Mouse (Mus musculus) liver, embryonic 16.5 days (tissue): ENCODE results near the gene Scrn3. TPM values are rescaled to one million over a fixed set of nuclear protein-coding genes. Genes with fewer than 3 reads are reported as not detected.

Experiments
- ATAC-seq: fragments of 200-750 bp; cut with Nextera tagmentation; 2 replicates; pipeline ENCODE4 v1.8.0; 2017; ENCODE audit warnings: low read depth, mild to moderate bottlenecking, moderate number of reproducible peaks, moderate library complexity
- H3K27ac ChIP-seq: fragments of 300-500 bp; sonication (generic); 2 replicates; pipeline ENCODE4 v1.5.1; 2014; ENCODE audit warnings: mild to moderate bottlenecking, low read length
- H3K27me3 ChIP-seq: fragments of 300-500 bp; sonication (generic); 2 replicates; pipeline ENCODE4 v1.6.1; 2014; ENCODE audit warnings: low read depth, low read length, mixed read lengths; ENCODE audit not compliant: control insufficient read depth, insufficient read depth
- H3K36me3 ChIP-seq: fragments of 300-500 bp; sonication (generic); 2 replicates; pipeline ENCODE4 v1.6.1; 2014; ENCODE audit warnings: mild to moderate bottlenecking; ENCODE audit not compliant: control insufficient read depth, insufficient read depth
- H3K4me1 ChIP-seq: fragments of 300-500 bp; sonication (generic); 2 replicates; pipeline ENCODE4 v1.6.1; 2014; ENCODE audit warnings: low read depth, low read length, mixed read lengths; ENCODE audit not compliant: control insufficient read depth
- H3K4me2 ChIP-seq: fragments of 300-500 bp; sonication (generic); 2 replicates; pipeline ENCODE4 v1.6.1; 2014; ENCODE audit warnings: low read depth, low read length, mixed read lengths
- H3K4me3 ChIP-seq: fragments of 300-500 bp; sonication (generic); 2 replicates; pipeline ENCODE4 v1.5.1; 2014; ENCODE audit warnings: low read depth, mild to moderate bottlenecking, low read length
- H3K9ac ChIP-seq: fragments of 300-500 bp; sonication (generic); 2 replicates; pipeline ENCODE4 v1.6.1; 2014; ENCODE audit warnings: low read depth, low read length
- H3K9me3 ChIP-seq: fragments of 300-500 bp; sonication (generic); replicated peaks from 2 replicates; pipeline ENCODE4 v1.6.1; 2016; ENCODE audit warnings: low read length; ENCODE audit not compliant: control insufficient read depth
- WGBS: fragments of 180-500 bp; shearing (Covaris S2); extraction: QIAGEN DNeasy Blood & Tissue Kit; methylation state at CpG from one replicate; pipeline ENCODE4 v1.1.7; 2014; ENCODE audit not compliant: insufficient replicate concordance; 5-methylcytosine and 5-hydroxymethylcytosine counted together
- polyA plus RNA-seq: library from polyadenylated mRNA; unstranded; fragments of >200 nt; fragmentation: Nextera tagmentation; extraction: Ambion mirVana; gene quantifications from 2 replicates; pipeline ENCODE4 v1.2.1, GENCODE M21; 2015

Gene Scrn3
- polyA plus RNA-seq, result 30.1 and 31.0 TPM in 2 replicates

DNA sequence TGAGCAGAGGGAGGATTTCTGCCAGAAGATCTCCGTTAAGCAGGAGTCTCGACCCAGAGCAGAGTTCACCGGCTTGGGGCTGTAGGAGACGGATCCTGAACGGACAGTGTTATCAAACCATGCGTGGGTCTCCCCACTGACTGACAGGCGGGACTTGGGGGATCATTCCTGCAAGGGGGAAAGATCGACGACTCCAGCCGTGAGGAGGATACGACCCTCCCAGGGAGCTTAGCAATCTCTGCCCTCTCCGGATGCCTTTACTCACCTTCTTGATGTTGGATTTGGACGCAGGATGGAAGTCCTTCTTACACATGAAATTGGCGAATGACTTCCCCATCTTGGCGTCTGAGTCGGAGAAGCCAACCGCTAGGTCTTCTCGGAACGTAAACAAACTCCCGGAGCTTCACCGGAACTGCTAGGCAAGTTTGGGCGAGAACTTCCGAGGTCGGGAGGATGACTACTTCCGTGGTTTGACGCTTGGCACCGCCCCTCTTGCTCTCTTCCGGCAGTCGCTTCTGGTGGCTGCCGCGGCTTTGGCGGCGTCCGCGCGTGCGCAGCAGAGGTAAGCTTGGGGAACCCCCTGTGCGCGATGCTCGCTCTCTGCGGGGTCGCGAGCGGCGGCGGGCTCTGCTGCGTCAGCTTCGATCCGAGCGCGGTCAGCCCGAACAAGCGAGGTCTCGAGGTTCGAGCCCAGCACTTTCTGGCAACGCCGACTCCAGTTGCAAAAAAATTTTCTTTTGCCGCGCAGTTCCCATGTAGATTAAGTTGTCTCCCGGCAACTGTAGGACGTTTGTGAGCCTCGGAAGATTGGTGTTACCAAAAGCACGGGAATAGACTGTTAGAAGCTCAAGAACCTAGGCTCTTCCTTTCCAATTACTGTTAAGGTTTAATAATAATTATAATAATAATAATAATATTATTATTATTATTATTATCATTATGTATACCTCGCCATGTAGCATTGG lies at the start of gene Scrn3, which contains the start of gene Cir1:
Scrn3 (plus strand) TSS at position 450 of the 965 bp plus-strand sequence.
Cir1 (minus strand) TSS at position 550 of the 965 bp plus-strand sequence.
- Histone ChIP-seq H3K4me1 (peaks cover 14% of the 10 kb centered on the region), H3K27me3 (no peaks in the 10 kb centered on the region), H3K4me2 (peak within 1 kb of the TSS; percentile 71), H3K9me3 (no peaks in the 10 kb centered on the region), H3K36me3 (peaks cover 25% of the 10 kb centered on the region), H3K27ac (peak within 1 kb of the TSS; percentile 93), H3K9ac (peak within 1 kb of the TSS; percentile 92), H3K4me3 (peak within 1 kb of the TSS; percentile 94)
- ATAC-seq, result peak; percentile 93
- WGBS, result under 1% methylated on average over 64 of the region's 64 CpGs

DNA sequence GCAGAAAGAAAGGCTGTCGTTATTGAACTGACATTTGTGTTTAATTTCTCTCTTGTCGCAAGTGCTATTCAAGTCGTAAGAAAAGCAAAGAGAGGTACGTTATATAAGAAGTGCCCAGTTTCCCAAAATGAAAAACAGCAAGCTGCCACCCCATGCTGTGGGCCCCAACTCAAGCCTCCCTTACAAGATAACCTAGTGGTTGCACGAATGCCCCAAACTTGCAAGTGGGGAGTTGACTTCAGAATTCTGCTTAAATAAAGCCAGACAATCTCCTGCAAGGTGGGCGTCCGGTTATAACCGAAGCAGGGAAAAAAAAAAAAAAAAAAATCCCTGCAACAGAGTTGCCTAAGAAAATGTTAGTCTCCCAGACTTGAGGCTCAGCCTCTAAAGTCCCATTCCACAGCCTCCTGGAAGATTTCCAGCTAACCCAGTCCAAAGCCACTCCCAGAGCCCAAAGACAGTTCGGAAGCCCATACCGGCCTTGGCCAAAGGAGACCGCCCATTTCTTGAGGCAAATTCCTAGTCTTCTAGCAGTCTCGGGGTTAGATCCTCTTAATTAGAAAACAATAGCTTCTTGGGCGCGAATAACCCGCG lies 49.1 kb upstream of the Scrn3 start:
- Histone ChIP-seq H3K9me3 (no peaks in the 10 kb centered on the region), H3K4me3 (peak overlapping the region; percentile 22), H3K9ac (no peak overlapping the region), H3K27ac (no peak overlapping the region), H3K4me2 (peak overlapping the region; percentile 22; the same call in 1 of the 2 replicates), H3K36me3 (no peaks in the 10 kb centered on the region), H3K27me3 (peaks cover 69% of the 10 kb centered on the region), H3K4me1 (no peaks in the 10 kb centered on the region; the same call in none of the 2 replicates)
- no peak for ATAC-seq
- 8% methylated on average over 16 of the region's 16 CpGs for WGBS

DNA sequence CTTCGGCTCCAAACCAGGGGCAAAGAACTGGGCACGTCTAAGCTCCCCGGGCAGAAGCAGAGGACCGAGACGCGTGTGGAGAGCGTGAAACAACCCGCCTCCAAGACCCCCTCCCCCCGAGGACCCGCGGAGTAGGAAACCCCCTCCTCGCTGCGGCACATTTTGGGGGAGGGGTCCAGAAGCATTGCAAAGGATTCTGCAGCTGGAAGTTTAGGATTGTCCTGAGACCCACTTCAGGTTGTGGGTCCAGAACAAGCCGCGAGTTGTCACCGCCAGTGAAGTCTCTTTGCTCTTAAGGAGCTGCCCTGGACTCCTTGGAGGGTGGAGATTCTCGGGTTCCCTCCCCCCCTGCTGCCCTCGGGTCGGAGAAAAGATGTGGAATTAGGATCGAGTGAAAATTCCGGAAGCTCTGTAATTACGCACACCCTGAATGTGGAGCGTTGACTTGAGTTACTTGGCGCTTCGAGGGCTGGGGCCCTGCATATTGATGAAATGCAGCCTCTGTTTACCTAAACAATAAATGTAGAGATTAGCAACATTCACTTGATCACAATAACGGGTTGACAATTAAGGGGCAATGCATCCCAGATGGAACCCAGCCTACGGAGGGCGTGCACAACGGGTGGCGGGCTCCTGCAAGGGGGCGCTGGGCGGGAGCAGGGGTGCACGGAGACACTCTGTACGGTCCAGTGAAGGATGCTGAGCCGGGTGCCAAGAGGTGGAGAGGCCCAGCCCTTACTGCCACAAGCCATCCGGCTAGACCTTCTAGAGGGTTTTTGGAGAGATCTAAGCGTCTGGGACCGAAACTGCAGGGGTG lies 48.4 kb upstream of the Scrn3 start:
- no peak for ATAC-seq
- Histone ChIP-seq H3K36me3 (no peaks in the 10 kb centered on the region), H3K4me1 (no peaks in the 10 kb centered on the region; the same call in none of the 2 replicates), H3K27ac (no peak overlapping the region), H3K9me3 (no peaks in the 10 kb centered on the region), H3K4me2 (peak overlapping the region; percentile 22; the same call in 1 of the 2 replicates), H3K27me3 (peaks cover 72% of the 10 kb centered on the region), H3K9ac (no peak overlapping the region), H3K4me3 (peak overlapping the region; percentile 22)
- WGBS, result 2% methylated on average over 38 of the region's 38 CpGs

DNA sequence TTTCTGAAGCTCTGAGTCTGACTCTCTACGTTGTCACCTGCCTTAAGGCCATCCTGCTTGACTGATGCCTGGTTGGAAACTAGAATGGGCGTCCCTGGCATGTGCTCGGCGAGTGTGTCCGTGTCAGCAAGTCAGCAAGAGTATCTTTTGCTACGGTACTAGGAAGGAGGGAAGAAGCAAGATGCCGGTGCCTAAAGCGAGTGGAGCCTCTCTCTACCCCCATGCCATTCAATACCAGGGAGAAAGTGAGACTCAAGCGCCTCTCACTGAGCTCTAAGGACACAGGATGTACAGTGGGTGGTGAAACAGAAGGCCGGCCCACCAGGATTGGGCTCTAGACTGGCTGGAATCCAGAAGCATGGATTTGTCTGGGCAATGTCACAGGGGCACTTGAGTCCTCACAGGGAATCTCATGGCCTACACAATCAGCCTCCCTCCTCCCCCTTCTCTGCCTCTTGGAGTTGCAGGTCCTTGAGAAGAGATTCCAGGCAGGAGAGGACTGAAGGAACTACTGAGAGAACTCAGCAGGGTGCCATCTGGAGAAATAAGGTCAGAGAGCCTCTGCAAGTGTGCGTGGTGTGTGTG lies 47.7 kb upstream of the Scrn3 start:
- no peaks in the 10 kb centered on the region for H3K36me3 ChIP-seq
- H3K9ac ChIP-seq, result no peak overlapping the region
- peaks cover 79% of the 10 kb centered on the region for H3K27me3 ChIP-seq
- ATAC-seq, result no peak
- no peak overlapping the region for H3K4me3 ChIP-seq
- no peaks in the 10 kb centered on the region; the same call in none of the 2 replicates for H3K4me1 ChIP-seq
- H3K27ac ChIP-seq, result no peak overlapping the region
- no peak overlapping the region for H3K4me2 ChIP-seq
- no peaks in the 10 kb centered on the region for H3K9me3 ChIP-seq
- WGBS, result 5% methylated on average over 11 of the region's 11 CpGs

DNA sequence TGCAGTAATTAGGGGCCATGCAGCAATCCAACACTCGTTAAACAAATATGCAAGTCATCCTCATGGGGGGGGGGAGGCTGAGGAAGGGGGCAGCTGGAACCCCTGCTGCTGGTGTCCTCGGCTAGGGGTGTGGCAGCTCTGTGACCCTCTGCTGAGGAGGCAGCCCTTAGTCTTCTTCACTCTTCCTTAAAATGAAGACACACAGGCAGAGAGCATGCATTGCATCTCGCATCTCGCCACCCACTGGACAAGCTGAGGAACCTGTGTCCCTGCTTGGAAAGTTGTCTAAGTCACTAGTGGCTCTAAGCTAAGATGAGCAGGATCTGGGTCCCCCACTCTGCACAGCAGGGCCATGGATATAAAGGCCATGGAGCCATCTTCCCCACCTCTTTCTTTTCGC lies 46.4 kb upstream of the Scrn3 start:
- H3K36me3 ChIP-seq, result no peaks in the 10 kb centered on the region
- H3K4me3 ChIP-seq, result no peak overlapping the region
- peaks cover 2% of the 10 kb centered on the region for H3K4me1 ChIP-seq
- no peak overlapping the region for H3K9ac ChIP-seq
- no peak overlapping the region for H3K4me2 ChIP-seq
- WGBS, result 7% methylated on average over 5 of the region's 5 CpGs
- ATAC-seq, result no peak
- H3K27ac ChIP-seq, result no peak overlapping the region
- no peaks in the 10 kb centered on the region for H3K9me3 ChIP-seq
- peaks cover 91% of the 10 kb centered on the region for H3K27me3 ChIP-seq

DNA sequence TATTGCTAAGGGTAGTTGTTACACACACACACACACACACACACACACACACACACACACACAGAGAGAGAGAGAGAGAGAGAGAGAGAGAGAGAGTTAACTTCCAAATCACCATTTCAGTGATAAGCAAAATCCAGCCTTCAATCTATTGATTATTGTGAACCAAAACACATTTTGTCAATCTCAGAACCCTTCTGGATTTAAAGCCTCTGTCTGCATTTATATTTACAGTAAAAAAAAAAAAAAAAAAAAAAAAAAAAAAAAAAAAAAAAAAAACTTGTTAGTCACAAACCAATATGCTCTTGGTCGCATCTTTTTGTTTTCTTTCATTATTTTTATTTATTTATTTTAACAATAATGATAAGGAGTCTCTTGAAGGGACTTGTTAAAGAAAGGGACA lies 45.8 kb upstream of the Scrn3 start:
- 30% methylated on average over 1 of the region's 1 CpGs for WGBS
- Histone ChIP-seq H3K27ac (no peak overlapping the region), H3K27me3 (peaks cover 95% of the 10 kb centered on the region), H3K4me1 (peaks cover 2% of the 10 kb centered on the region), H3K9me3 (no peaks in the 10 kb centered on the region), H3K36me3 (no peaks in the 10 kb centered on the region), H3K9ac (no peak overlapping the region), H3K4me3 (no peak overlapping the region), H3K4me2 (no peak overlapping the region)
- no peak for ATAC-seq

DNA sequence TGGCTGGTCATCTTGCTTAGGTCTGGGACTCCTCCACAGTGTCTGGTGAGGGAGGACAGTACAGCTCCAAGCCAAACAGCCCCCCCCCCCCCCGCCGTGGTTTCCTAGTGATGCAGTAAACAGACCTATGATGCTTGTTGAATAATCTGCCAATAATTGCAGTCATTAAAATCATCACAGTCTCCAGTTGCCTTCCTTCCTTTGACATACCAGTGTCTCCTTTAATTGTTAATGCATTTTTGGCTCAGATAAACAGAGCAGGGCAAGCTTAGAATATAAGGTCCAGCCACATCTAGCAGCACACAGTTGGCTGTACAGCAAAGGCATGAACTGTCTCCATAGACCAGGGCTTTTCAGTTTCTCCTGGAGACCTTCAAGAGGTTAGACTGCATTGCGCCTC lies 45.2 kb upstream of the Scrn3 start:
- Histone ChIP-seq H3K9me3 (no peaks in the 10 kb centered on the region), H3K4me2 (no peak overlapping the region), H3K27me3 (peaks cover 97% of the 10 kb centered on the region), H3K9ac (no peak overlapping the region), H3K27ac (no peak overlapping the region), H3K36me3 (no peaks in the 10 kb centered on the region), H3K4me3 (no peak overlapping the region), H3K4me1 (peaks cover 6% of the 10 kb centered on the region)
- 20% methylated on average over 3 of the region's 3 CpGs for WGBS
- ATAC-seq, result no peak

DNA sequence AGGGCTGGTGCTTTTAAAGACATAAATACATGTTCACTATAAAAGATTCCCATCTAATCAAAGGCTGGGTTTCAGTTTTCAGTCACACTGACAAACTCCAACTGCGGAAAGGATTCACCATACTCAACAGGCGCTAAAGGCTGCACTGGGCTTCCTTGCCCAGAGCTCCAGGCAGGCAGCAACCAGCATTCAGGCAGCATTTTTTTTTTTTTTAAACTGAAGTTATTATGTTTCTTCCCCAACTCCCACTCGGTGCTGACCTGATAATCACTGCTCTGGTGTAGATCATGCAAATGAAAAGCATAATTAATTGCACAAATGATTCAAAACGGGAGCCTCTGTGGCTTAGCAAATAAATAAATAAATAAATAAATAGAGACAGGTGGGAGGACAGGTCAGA lies 44.6 kb upstream of the Scrn3 start:
- Histone ChIP-seq H3K9me3 (no peaks in the 10 kb centered on the region), H3K4me2 (no peak overlapping the region), H3K27me3 (peaks cover 97% of the 10 kb centered on the region), H3K9ac (no peak overlapping the region), H3K4me1 (peaks cover 9% of the 10 kb centered on the region), H3K36me3 (no peaks in the 10 kb centered on the region), H3K27ac (no peak overlapping the region), H3K4me3 (no peak overlapping the region)
- ATAC-seq, result no peak
- WGBS, result 1% methylated on average over 4 of the region's 4 CpGs
